Mouse (Mus musculus) heart, postnatal 0 days (tissue): ENCODE data around the gene 1700018B08Rik. TPM values are rescaled to one million over a fixed set of nuclear protein-coding genes. Genes with fewer than 3 reads are reported as not detected.

Experiments used
- ATAC-seq: fragments of 200-750 bp; cut with Nextera tagmentation; 2 replicates; pipeline ENCODE4 v1.8.0; 2017; ENCODE audit warnings: low read depth, moderate number of reproducible peaks, moderate library complexity; ENCODE audit not compliant: insufficient read depth
- DNase-seq: peaks from one replicate; pipeline ENCODE4 v3.0.0-alpha.2; 2016; ENCODE audit warnings: low spot score
- H3K27ac ChIP-seq: fragments of 300-500 bp; sonication (generic); 2 replicates; pipeline ENCODE4 v1.5.1; 2014; ENCODE audit warnings: low read depth, mild to moderate bottlenecking
- H3K27me3 ChIP-seq: fragments of 300-500 bp; sonication (generic); 2 replicates; pipeline ENCODE4 v1.6.1; 2014; ENCODE audit warnings: low read length, mixed read lengths; ENCODE audit not compliant: control insufficient read depth, insufficient read depth
- H3K36me3 ChIP-seq: fragments of 300-500 bp; sonication (generic); replicated peaks from 2 replicates; pipeline ENCODE4 v1.6.1; 2014; ENCODE audit warnings: low read length, mixed read lengths; ENCODE audit not compliant: control insufficient read depth, insufficient read depth
- H3K4me1 ChIP-seq: fragments of 300-500 bp; sonication (generic); 2 replicates; pipeline ENCODE4 v1.6.1; 2014; ENCODE audit warnings: antibody characterized with exemption; ENCODE audit not compliant: control insufficient read depth, insufficient read depth
- H3K4me2 ChIP-seq: fragments of 300-500 bp; sonication (generic); 2 replicates; pipeline ENCODE4 v1.6.1; 2014; ENCODE audit warnings: low read depth, mild to moderate bottlenecking, low read length, moderate library complexity
- H3K4me3 ChIP-seq: fragments of 300-500 bp; sonication (generic); 2 replicates; pipeline ENCODE4 v1.5.1; 2014; ENCODE audit warnings: low read depth, low read length
- H3K9ac ChIP-seq: fragments of 300-500 bp; sonication (generic); replicated peaks from 2 replicates; pipeline ENCODE4 v1.6.1; 2014; ENCODE audit warnings: low read depth, low read length, mixed read lengths
- H3K9me3 ChIP-seq: fragments of 300-500 bp; sonication (generic); replicated peaks from 2 replicates; pipeline ENCODE4 v1.6.1; 2016; ENCODE audit warnings: low read length; ENCODE audit not compliant: control insufficient read depth
- CTCF ChIP-seq: IDR thresholded peaks from 2 replicates; pipeline ENCODE4 v1.5.1; 2016; ENCODE audit warnings: antibody characterized with exemption, control low read depth, low read depth
- EP300 ChIP-seq: IDR thresholded peaks from 2 replicates; pipeline ENCODE4 v1.6.1; 2016; ENCODE audit warnings: antibody characterized with exemption, low read depth
- WGBS: fragments of 180-500 bp; shearing (Covaris S2); extraction: QIAGEN DNeasy Blood & Tissue Kit; methylation state at CpG from one replicate; pipeline ENCODE4 v1.1.7; 2014; 5-methylcytosine and 5-hydroxymethylcytosine counted together
- polyA plus RNA-seq: library from polyadenylated mRNA; unstranded; fragments of >200 nt; fragmentation: Nextera tagmentation; extraction: Ambion mirVana; gene quantifications from 2 replicates; pipeline ENCODE4 v1.2.1, GENCODE M21; 2015
- total RNA-seq: library from RNA; depleted of rRNA; stranded (reverse); fragments of >200 nt; gene quantifications from 2 replicates; pipeline ENCODE4 v1.2.3, GENCODE M21; 2014; ENCODE audit warnings: low replicate concordance

Gene 1700018B08Rik
- total and polyA plus RNA-seq, 2 experiments from 2014 or later, result not detected

DNA sequence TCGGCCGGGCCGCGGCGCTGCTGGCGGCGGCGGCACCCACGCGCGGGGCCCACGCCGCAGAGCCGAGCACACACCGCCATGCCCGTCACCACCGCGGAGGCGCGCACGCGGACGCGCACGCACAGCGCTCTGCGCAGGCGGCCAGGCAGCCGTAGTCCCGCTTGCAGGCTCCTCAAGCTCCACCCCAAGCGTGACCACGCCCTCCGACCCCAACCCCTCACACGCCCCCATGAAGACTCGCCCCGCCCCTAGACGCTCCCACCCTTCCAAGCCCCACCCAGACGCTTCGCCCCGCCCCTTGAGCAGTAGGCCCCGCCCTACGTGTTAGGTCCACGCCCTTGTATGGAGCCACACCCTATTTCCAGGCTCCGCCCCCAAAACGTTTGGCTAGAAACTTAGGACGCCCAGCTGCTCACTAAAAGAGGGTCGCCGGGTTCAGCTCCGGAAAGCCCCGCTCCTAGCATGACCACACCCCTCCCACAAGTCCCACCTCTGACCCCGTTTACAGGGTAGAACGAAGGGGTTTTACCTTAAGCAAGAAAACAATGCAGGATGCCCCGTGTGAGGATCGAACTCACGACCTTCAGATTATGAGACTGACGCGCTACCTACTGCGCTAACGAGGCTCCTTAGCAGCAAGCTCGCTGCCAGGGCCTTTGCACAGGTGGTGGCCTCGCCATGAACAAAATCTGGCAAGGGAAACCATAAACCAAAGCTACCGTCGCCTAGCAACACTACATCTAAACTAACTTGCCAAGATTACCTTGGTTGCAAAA, 34.7 kb upstream of the 1700018B08Rik start, which contains the start of gene Fbxo31:
Fbxo31 (minus strand) TSS at position 131 of the 776 bp plus-strand sequence.
- Histone ChIP-seq H3K27ac (peak within 1 kb of the TSS; percentile 70), H3K4me1 (peaks cover 13% of the 10 kb centered on the region; the same call in 1 of the 2 replicates), H3K4me3 (peak within 1 kb of the TSS; percentile 73), H3K9ac (peak within 1 kb of the TSS; percentile 73), H3K9me3 (no peaks in the 10 kb centered on the region), H3K4me2 (peak within 1 kb of the TSS; percentile 91), H3K36me3 (no peaks in the 10 kb centered on the region), H3K27me3 (no peaks in the 10 kb centered on the region)
- no peak for TF ChIP-seq CTCF
- no peak for TF ChIP-seq EP300
- peak; percentile 94 for DNase-seq
- 3% methylated on average over 52 of the region's 63 CpGs for WGBS
- peak; percentile 90 for ATAC-seq

DNA sequence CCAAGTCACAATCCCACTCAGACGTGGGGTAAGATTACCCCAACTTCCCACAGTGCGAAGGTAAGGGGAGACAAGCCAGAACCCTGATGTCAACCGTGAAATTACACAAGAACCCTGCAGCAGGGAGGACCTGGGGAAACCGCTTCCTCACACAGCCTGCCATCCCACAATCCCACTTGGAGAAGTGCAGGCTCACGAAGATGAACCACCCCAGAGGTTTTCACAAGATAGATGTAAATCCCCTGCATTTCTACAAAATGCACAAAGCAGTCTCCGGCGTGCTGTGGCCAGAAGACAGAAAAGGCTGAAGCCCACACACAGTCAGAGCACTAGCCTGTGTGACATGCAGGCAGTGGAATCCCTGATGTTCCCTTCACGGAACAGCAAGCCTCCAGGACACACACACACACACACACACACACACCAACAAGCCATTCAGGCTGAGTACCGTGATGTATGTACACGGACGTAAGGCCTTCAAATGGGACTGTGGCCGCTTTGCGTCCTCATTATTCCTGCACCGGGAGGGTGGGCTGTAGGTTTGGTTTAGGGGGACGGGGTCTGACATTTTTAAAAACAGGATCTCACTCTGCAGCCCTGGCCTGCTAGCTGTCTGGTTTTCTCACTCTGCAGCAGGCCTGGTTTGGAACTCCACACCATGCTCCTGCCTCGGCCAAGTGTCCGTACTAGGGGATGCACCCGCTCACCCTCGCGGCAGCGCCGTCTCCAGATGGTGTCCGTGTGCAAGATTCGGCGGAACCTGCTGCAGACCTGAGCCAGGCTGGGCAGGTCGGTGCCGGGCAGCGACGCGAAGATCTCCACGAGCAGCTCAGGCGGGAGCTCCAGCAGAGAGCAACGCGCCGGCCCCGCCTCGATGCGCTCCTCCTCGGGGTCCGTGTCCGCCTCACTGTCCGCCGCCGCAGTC, 33.9 kb upstream of the 1700018B08Rik start:
- WGBS, result 3% methylated on average over 40 of the region's 44 CpGs
- Histone ChIP-seq H3K27me3 (no peaks in the 10 kb centered on the region), H3K4me2 (peak overlapping the region; percentile 91), H3K4me3 (peak overlapping the region; percentile 73), H3K9me3 (no peaks in the 10 kb centered on the region), H3K4me1 (peaks cover 19% of the 10 kb centered on the region), H3K9ac (peak overlapping the region; percentile 73), H3K36me3 (no peaks in the 10 kb centered on the region), H3K27ac (peak overlapping the region; percentile 70)
- no peak for DNase-seq
- TF ChIP-seq CTCF, result no peak
- peak; percentile 1; the same call in 1 of the 2 replicates for ATAC-seq

DNA sequence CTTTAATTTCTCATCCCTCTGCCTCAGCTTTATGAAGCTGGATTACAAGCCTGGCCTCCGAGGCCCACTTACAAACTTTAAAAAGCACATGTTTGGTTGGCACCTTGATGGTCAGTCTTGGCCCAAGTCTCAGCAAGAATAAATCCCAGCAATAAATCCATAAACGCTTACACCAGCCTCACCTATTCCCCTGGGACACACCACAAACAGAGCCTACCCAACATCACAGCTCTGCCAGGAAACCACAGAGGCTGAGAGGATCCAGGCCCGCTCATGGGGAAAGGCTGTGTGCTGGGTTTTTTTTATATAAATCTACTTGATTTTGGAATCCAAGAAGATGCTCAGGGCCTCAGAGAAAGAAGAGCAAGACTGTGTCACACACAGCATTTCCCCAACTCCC, 31.5 kb upstream of the 1700018B08Rik start:
- H3K9me3 ChIP-seq, result no peaks in the 10 kb centered on the region
- WGBS, result 82% methylated on average over 3 of the region's 3 CpGs
- no peaks in the 10 kb centered on the region for H3K27me3 ChIP-seq
- DNase-seq (no peak), ATAC-seq (no peak)
- TF ChIP-seq CTCF, result no peak
- no peak overlapping the region for H3K4me3 ChIP-seq
- H3K27ac ChIP-seq, result no peak overlapping the region
- no peaks in the 10 kb centered on the region for H3K36me3 ChIP-seq
- H3K9ac ChIP-seq, result no peak overlapping the region
- H3K4me2 ChIP-seq, result no peak overlapping the region
- H3K4me1 ChIP-seq, result peaks cover 22% of the 10 kb centered on the region

DNA sequence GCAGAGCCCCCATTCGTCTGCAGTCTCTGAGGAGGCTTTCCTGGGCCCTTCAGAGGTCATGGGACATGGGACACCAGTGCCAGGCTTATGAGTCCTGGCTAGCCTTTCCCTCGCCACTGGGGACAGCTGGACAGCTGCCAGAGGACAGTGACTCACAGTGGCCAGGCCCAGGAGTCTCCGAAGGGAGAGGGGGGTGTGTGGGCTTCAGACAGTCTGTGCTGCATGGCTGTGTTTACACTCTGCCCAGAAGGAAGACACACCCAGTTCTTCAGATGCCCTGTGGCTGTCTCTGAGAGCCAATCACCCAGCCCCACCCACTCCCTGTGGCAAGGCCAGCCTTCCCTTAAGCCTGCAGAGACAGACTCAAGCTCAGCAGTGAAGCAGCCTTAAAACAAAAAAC, 29.2 kb upstream of the 1700018B08Rik start:
- Histone ChIP-seq H3K27ac (peak overlapping the region; percentile 19; the same call in 1 of the 2 replicates), H3K4me1 (peaks cover 22% of the 10 kb centered on the region), H3K4me3 (no peak overlapping the region), H3K36me3 (no peaks in the 10 kb centered on the region), H3K4me2 (no peak overlapping the region), H3K27me3 (no peaks in the 10 kb centered on the region), H3K9ac (no peak overlapping the region), H3K9me3 (no peaks in the 10 kb centered on the region)
- ATAC-seq, result peak; percentile 66
- DNase-seq, result peak; percentile 46
- 17% methylated on average over 3 of the region's 3 CpGs for WGBS
- TF ChIP-seq CTCF (no peak), EP300 (no peak)

DNA sequence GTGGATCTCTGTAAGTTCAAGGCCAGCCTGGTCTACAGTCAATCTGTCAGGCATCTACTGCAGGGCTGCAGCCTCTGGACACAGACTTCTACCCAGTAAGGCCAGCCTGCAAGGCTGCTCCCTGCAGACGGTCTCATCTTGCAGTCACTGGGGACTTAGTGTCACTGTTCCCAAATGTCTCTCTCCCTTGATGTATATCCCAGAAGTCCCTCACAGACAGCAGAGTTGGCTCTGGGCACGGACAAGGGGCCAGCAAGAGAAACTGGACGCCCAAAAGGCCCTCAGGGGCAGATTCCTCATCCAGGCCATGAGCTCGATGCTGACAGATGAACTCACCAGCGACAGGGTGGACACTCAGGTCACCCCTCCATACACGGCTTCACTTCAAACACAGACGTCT, 28.0 kb upstream of the 1700018B08Rik start:
- Histone ChIP-seq H3K36me3 (no peaks in the 10 kb centered on the region), H3K4me2 (no peak overlapping the region), H3K9me3 (no peaks in the 10 kb centered on the region), H3K4me3 (no peak overlapping the region), H3K9ac (no peak overlapping the region), H3K27ac (no peak overlapping the region), H3K27me3 (no peaks in the 10 kb centered on the region), H3K4me1 (peaks cover 15% of the 10 kb centered on the region)
- no peak for DNase-seq
- WGBS, result 77% methylated on average over 7 of the region's 7 CpGs
- no peak for ATAC-seq
- TF ChIP-seq EP300 (no peak), CTCF (no peak)
